Mouse (Mus musculus) retina, adult 2 months (tissue): ENCODE data around the gene Mrpl38.
A peak's percentile ranks its signal among the peaks of the same experiment; 100 is the strongest.
"Not testable (repeated sequence)": the region's sequence is repeated elsewhere in the genome, so short reads cannot be mapped to it uniquely, and the experiment has no call there.

ENCODE experiments used
- DNase-seq: peaks from one replicate; pipeline ENCODE4 v3.0.0-alpha.2; 2012; ENCODE audit warnings: low read depth, low spot score

Mrpl38 gene

GRCm38 (mm10) chr11:116095573-116095972 is 43.1 kb downstream of the Mrpl38 start:
- DNase-seq: no peak

GRCm38 (mm10) chr11:116093771-116094565 is 44.7 kb downstream of the Mrpl38 start:
- no peak for DNase-seq

GRCm38 (mm10) chr11:116092959-116093358 is 45.7 kb downstream of the Mrpl38 start:
- DNase-seq: not testable (repeated sequence)

DNA sequence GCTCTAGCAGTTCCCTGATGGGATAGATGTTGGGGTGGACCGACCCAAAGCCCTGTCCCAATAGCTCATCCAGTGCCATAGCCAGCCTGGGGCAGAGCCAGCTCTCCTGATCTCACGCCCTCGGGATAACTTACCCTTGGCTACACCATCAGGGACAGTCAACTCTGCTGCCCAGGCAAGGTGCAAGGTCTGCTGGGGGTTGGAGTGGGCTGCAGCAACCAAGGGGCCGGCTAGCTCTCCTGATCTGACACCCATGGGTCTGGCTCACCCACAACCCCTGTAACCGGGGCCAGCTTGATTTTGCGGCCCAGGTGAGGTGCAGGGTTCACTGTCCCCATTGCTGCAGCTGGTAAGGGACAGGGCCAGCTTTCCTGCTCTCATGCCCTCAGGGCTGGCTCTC is 47.1 kb downstream of the Mrpl38 start:
- DNase-seq: no peak

DNA sequence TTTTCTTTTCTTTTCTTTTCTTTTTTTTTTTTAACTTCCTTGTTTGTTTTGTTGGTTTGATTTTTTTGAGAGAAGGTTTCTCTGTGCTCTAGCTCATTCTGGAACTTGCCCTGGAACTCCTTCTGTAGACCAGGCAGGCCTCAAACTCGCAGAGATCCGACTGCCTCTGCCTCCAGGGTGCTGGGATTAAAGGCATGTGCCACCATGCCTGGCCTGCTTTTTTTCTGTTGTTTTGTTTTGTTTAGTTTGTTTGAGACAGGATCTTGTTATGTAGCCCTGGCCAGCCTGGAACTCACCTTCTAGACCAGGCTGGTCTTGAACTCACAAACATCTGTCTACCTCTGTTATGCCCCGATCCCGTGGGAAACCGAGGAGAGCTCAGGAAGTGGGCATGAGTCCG is 49.1 kb downstream of the Mrpl38 start:
- no peak for DNase-seq

DNA sequence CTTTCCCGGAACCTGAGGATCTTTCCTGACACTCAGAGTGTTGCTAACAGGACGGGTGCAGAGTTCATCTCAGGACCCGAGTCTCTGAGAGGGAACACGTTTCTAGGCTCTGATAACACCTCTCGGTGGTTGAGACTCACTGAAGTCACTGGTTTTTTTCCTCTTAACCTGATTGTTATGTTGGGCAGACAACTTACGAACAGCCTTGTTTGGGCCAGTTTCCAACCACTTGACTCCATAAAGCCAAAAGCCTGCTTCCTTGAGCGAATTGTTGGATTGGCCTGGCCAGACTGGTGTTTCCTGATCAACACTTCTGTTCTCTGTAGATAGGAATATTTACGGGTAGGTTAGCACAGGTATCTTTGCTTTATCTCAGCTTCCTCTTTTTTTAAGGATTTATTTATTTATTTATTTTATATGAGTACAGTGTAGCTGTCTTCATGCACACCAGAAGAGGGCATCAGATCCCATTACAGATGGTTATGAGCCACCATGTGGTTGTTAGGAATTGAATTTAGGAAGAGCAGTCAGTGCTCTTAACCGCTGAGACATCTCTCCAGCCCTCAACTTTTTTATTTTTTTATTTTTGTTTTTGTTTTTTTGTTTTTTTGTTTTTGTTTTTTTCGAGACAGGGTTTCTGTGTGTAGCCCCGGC is 49.8 kb downstream of the Mrpl38 start:
- DNase-seq: no peak

GRCm38 (mm10) chr11:116088188-116088587 is 50.5 kb downstream of the Mrpl38 start:
- DNase-seq: no peak

GRCm38 (mm10) chr11:116087194-116088130 is 51.2 kb downstream of the Mrpl38 start:
- DNase-seq: peak; percentile 62

DNA sequence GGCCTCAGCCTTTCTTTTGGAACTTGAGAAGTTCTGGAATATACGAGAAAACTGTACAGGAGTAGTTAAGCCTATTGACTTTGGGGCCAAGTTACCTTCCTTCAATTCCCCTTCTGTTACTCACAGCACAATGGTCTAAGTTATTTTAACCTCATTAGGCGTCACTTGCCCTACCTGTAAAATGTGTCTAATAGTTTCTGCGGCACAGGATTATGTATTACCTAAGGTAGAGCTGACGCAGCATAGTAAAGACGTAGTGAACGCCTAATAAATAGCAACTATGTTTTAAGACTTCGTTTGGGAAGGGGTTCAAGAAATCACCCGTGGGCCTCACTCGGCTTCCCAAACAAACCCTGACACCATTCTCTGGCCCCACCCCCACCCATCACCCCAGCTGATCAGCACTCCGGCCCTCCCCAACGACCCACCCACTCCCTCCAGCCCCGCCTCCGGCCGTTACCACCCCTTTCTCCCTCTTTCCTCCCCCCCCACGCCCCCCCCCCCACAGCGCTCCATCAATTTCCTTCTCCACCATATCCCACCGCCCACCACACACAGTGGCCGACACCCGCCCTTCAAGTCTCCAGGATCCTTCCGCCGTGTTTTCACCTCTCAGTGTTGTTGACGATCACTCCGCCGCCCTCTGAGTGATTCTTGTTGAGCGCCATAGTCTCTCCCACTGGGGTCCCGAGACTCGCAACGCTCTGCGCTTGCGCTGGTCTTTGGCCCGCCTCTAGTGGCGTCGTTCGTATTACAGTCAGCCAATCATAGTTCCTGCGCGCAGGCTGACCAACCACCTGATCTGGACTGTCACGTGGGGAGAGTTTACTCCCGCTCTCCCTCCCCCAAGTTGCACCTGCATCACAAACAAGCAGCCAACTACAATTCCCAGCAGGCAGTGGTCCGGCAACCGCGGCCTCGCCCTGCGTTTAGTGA is 52.1 kb downstream of the Mrpl38 start, which contains the start of gene Wbp2:
Wbp2 (minus strand) TSS at position 738 of the 936 bp plus-strand sequence.
- peak; percentile 96 for DNase-seq

DNA sequence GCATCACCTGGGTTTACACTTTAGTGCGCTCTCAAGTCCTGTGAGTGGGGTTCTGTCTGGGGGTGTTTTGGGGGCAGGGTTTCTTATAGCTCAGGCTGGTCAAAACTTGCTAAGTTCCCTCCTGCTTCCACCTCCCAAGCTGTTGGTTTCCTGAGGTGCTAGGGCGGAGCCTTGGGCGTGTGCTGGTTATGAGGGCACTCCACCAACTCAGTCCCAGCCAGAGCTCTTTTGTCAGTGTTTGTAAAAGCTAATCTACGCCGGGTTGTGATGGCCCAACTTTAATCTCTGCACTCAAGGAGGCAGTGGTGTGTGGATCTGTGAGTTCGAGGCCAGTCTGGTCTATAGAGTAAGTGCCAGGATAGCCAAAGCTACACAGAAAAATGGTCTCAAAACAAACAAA is 54.5 kb downstream of the Mrpl38 start:
- DNase-seq: no peak

- DNase-seq: no peak
Observed at GRCm38 (mm10) chr11:116083096-116083672, 55.5 kb downstream of the Mrpl38 start.
